Mouse (Mus musculus) embryonic facial prominence, embryonic 13.5 days (tissue): ENCODE results near the gene Ubald1. TPM values are rescaled to one million over a fixed set of nuclear protein-coding genes. Genes with fewer than 3 reads are reported as not detected.
A peak's percentile ranks its signal among the peaks of the same experiment; 100 is the strongest.

Source experiments
- ATAC-seq: fragments of 200-750 bp; cut with Nextera tagmentation; 2 replicates; pipeline ENCODE4 v1.8.0; 2017; ENCODE audit warnings: low read depth; ENCODE audit not compliant: insufficient number of reproducible peaks, insufficient read depth, low FRiP score, low TSS enrichment
- H3K27ac ChIP-seq: fragments of 300-500 bp; sonication (generic); 2 replicates; pipeline ENCODE4 v1.5.1; 2015; ENCODE audit warnings: moderate library complexity, mild to moderate bottlenecking, inconsistent platforms
- H3K27me3 ChIP-seq: fragments of 300-500 bp; sonication (generic); 2 replicates; pipeline ENCODE4 v1.6.1; 2015; ENCODE audit warnings: mild to moderate bottlenecking, inconsistent platforms
- H3K36me3 ChIP-seq: fragments of 300-500 bp; sonication (generic); 2 replicates; pipeline ENCODE4 v1.6.1; 2015; ENCODE audit warnings: mild to moderate bottlenecking, inconsistent platforms
- H3K4me1 ChIP-seq: fragments of 300-500 bp; sonication (generic); 2 replicates; pipeline ENCODE4 v1.6.1; 2015; ENCODE audit warnings: inconsistent platforms
- H3K4me2 ChIP-seq: fragments of 300-500 bp; sonication (generic); 2 replicates; pipeline ENCODE4 v1.6.1; 2015; ENCODE audit warnings: moderate library complexity, mild to moderate bottlenecking, inconsistent platforms
- H3K4me3 ChIP-seq: fragments of 300-500 bp; sonication (generic); 2 replicates; pipeline ENCODE4 v1.5.1; 2015; ENCODE audit warnings: mild to moderate bottlenecking, inconsistent platforms
- H3K9ac ChIP-seq: fragments of 300-500 bp; sonication (generic); 2 replicates; pipeline ENCODE4 v1.6.1; 2015; ENCODE audit warnings: mild to moderate bottlenecking, inconsistent platforms
- H3K9me3 ChIP-seq: fragments of 300-500 bp; sonication (generic); 2 replicates; pipeline ENCODE4 v1.6.1; 2016; ENCODE audit warnings: inconsistent platforms
- WGBS: fragments of 180-500 bp; shearing (Covaris S2); methylation state at CpG from one replicate; pipeline ENCODE4 v1.1.7; 2015; ENCODE audit warnings: mixed read lengths; 5-methylcytosine and 5-hydroxymethylcytosine counted together
- polyA plus RNA-seq: library from polyadenylated mRNA; unstranded; fragments of >200 nt; fragmentation: Nextera tagmentation; extraction: Ambion mirVana; gene quantifications from 2 replicates; pipeline ENCODE4 v1.2.1, GENCODE M21; 2015

Gene Ubald1
- polyA plus RNA-seq, 1 experiment from 2014 or later: 41.5 TPM

GRCm38 (mm10) chr16:4879708-4880124 is 399 bp downstream of the Ubald1 start:
- H3K27ac ChIP-seq: peak overlapping the region; percentile 100
- H3K4me3 ChIP-seq: peak overlapping the region; percentile 83
- peak; percentile 68 for ATAC-seq
- under 1% methylated on average over 40 of the region's 40 CpGs for WGBS
- H3K4me1 ChIP-seq: peaks cover 41% of the 10 kb centered on the region
- H3K9ac ChIP-seq: peak overlapping the region; percentile 89
- peaks cover 18% of the 10 kb centered on the region for H3K36me3 ChIP-seq
- H3K27me3 ChIP-seq: no peaks in the 10 kb centered on the region
- no peaks in the 10 kb centered on the region for H3K9me3 ChIP-seq
- H3K4me2 ChIP-seq: peak overlapping the region; percentile 68

- H3K9ac ChIP-seq: peak overlapping the region; percentile 89
- H3K27ac ChIP-seq: peak overlapping the region; percentile 100
- H3K4me3 ChIP-seq: peak overlapping the region; percentile 83
- peaks cover 23% of the 10 kb centered on the region for H3K36me3 ChIP-seq
- H3K4me2 ChIP-seq: peak overlapping the region; percentile 68
- H3K27me3 ChIP-seq: no peaks in the 10 kb centered on the region
- no peaks in the 10 kb centered on the region for H3K9me3 ChIP-seq
- ATAC-seq: no peak; the same call in 1 of the 2 replicates
- peaks cover 41% of the 10 kb centered on the region for H3K4me1 ChIP-seq
- under 1% methylated on average over 53 of the region's 54 CpGs for WGBS
Measured at GRCm38 (mm10) chr16:4879101-4879707, 911 bp downstream of the Ubald1 start.

- Histone ChIP-seq H3K4me2 (peak overlapping the region; percentile 68), H3K27me3 (no peaks in the 10 kb centered on the region), H3K9ac (peak overlapping the region; percentile 89), H3K9me3 (no peaks in the 10 kb centered on the region), H3K4me3 (peak overlapping the region; percentile 83), H3K27ac (peak overlapping the region; percentile 100), H3K4me1 (peaks cover 41% of the 10 kb centered on the region), H3K36me3 (peaks cover 32% of the 10 kb centered on the region)
- ATAC-seq: no peak
- WGBS: 19% methylated on average over 5 of the region's 5 CpGs
Measured at GRCm38 (mm10) chr16:4878192-4878885, 1.8 kb downstream of the Ubald1 start.

GRCm38 (mm10) chr16:4877701-4878100 is 2.4 kb downstream of the Ubald1 start:
- Histone ChIP-seq H3K4me2 (peak overlapping the region; percentile 68), H3K4me3 (peak overlapping the region; percentile 83), H3K27ac (peak overlapping the region; percentile 100), H3K27me3 (no peaks in the 10 kb centered on the region), H3K9ac (peak overlapping the region; percentile 89), H3K9me3 (no peaks in the 10 kb centered on the region), H3K36me3 (peaks cover 35% of the 10 kb centered on the region), H3K4me1 (peaks cover 41% of the 10 kb centered on the region)
- no peak for ATAC-seq
- WGBS: 73% methylated on average over 3 of the region's 3 CpGs

- Histone ChIP-seq H3K4me1 (peaks cover 41% of the 10 kb centered on the region), H3K36me3 (peaks cover 35% of the 10 kb centered on the region), H3K4me3 (peak overlapping the region; percentile 83), H3K9me3 (no peaks in the 10 kb centered on the region), H3K27ac (peak overlapping the region; percentile 100), H3K9ac (peak overlapping the region; percentile 89; the same call in 1 of the 2 replicates), H3K27me3 (no peaks in the 10 kb centered on the region), H3K4me2 (peak overlapping the region; percentile 68)
- ATAC-seq: no peak
- WGBS: 81% methylated on average over 4 of the region's 4 CpGs
Measured at GRCm38 (mm10) chr16:4877195-4877594, 2.9 kb downstream of the Ubald1 start.

- Histone ChIP-seq H3K27me3 (no peaks in the 10 kb centered on the region), H3K9ac (0 out of 2 replicates have a peak overlapping the region, but pooled peaks have one; percentile 1), H3K4me3 (no peak overlapping the region), H3K9me3 (no peaks in the 10 kb centered on the region), H3K36me3 (peaks cover 41% of the 10 kb centered on the region), H3K27ac (no peak overlapping the region), H3K4me2 (no peak overlapping the region), H3K4me1 (peaks cover 32% of the 10 kb centered on the region)
- WGBS: 84% methylated on average over 8 of the region's 8 CpGs
- no peak for ATAC-seq
Measured at GRCm38 (mm10) chr16:4876033-4876680, 4.0 kb downstream of the Ubald1 start.

- WGBS: 84% methylated on average over 23 of the region's 23 CpGs
- peaks cover 31% of the 10 kb centered on the region for H3K4me1 ChIP-seq
- H3K27ac ChIP-seq: no peak overlapping the region
- 0 out of 2 replicates have a peak overlapping the region, but pooled peaks have one; percentile 1 for H3K9ac ChIP-seq
- H3K36me3 ChIP-seq: peaks cover 45% of the 10 kb centered on the region
- no peak for ATAC-seq
- H3K9me3 ChIP-seq: no peaks in the 10 kb centered on the region
- H3K4me2 ChIP-seq: no peak overlapping the region
- no peak overlapping the region for H3K4me3 ChIP-seq
- no peaks in the 10 kb centered on the region for H3K27me3 ChIP-seq
Measured at GRCm38 (mm10) chr16:4875198-4876032, 4.7 kb downstream of the Ubald1 start.

GRCm38 (mm10) chr16:4871926-4872325 is 8.2 kb downstream of the Ubald1 start:
- no peaks in the 10 kb centered on the region for H3K9me3 ChIP-seq
- WGBS: 87% methylated on average over 2 of the region's 2 CpGs

GRCm38 (mm10) chr16:4870490-4870889 is 9.6 kb downstream of the Ubald1 start:
- 86% methylated on average over 5 of the region's 5 CpGs for WGBS
- H3K9me3 ChIP-seq: no peaks in the 10 kb centered on the region
- H3K9ac ChIP-seq: no peak overlapping the region
- no peak for ATAC-seq
- no peaks in the 10 kb centered on the region for H3K27me3 ChIP-seq
- H3K4me3 ChIP-seq: no peak overlapping the region
- H3K36me3 ChIP-seq: peaks cover 50% of the 10 kb centered on the region
- no peak overlapping the region for H3K4me2 ChIP-seq
- no peaks in the 10 kb centered on the region for H3K4me1 ChIP-seq
- H3K27ac ChIP-seq: no peak overlapping the region

More at GRCm38 (mm10) chr16:4871926-4872325, 8.2 kb downstream of the Ubald1 start:
- Histone ChIP-seq H3K9ac (no peak overlapping the region), H3K36me3 (peaks cover 60% of the 10 kb centered on the region), H3K4me1 (peaks cover 14% of the 10 kb centered on the region), H3K4me3 (no peak overlapping the region), H3K27me3 (no peaks in the 10 kb centered on the region), H3K27ac (no peak overlapping the region), H3K4me2 (no peak overlapping the region)
- no peak for ATAC-seq

GRCm38 (mm10) chr16:4866101-4866695 is 13.9 kb downstream of the Ubald1 start:
- Histone ChIP-seq H3K9ac (no peak overlapping the region), H3K4me1 (no peaks in the 10 kb centered on the region), H3K27ac (no peak overlapping the region), H3K9me3 (no peaks in the 10 kb centered on the region), H3K36me3 (peaks cover 19% of the 10 kb centered on the region), H3K4me3 (no peak overlapping the region), H3K4me2 (no peak overlapping the region), H3K27me3 (no peaks in the 10 kb centered on the region)
- ATAC-seq: no peak
- WGBS: 44% methylated on average over 7 of the region's 7 CpGs

GRCm38 (mm10) chr16:4863742-4864141 is 16.4 kb downstream of the Ubald1 start:
- Histone ChIP-seq H3K36me3 (no peaks in the 10 kb centered on the region), H3K27me3 (no peaks in the 10 kb centered on the region), H3K4me2 (no peak overlapping the region), H3K9ac (no peak overlapping the region), H3K4me3 (no peak overlapping the region), H3K27ac (no peak overlapping the region), H3K9me3 (no peaks in the 10 kb centered on the region), H3K4me1 (no peaks in the 10 kb centered on the region)
- 83% methylated on average over 8 of the region's 8 CpGs for WGBS
- ATAC-seq: no peak
